Mouse (Mus musculus): ENCODE results near the gene Ifnk. TPM values are rescaled to one million over a fixed set of nuclear protein-coding genes. Genes with fewer than 3 reads are reported as not detected.

Gene Ifnk
- polyA plus RNA-seq, 1 experiment from 2014 or later, result 0.39 TPM

Other genes with a start within 250 kb of the Ifnk start
- gene Mob3b, start 5.4 kb downstream of the Ifnk start, polyA plus RNA-seq (2015; fragmentation: Nextera tagmentation; extraction: Ambion mirVana), result 29.5 and 32.1 TPM in 2 replicates
- 11.7 and 12.0 TPM in 2 replicates for gene C9orf72, start 74.1 kb downstream of the Ifnk start, polyA plus RNA-seq (2015; fragmentation: Nextera tagmentation; extraction: Ambion mirVana)

Measured in stomach, embryonic 15.5 days (tissue).